Mouse (Mus musculus): ENCODE data around the gene Stn1. TPM values are rescaled to one million over a fixed set of nuclear protein-coding genes. Genes with fewer than 3 reads are reported as not detected.

The Stn1 gene
- polyA plus RNA-seq, 1 experiment from 2014 or later = 49.7 TPM

GRCm38 (mm10) chr19:47532449-47532848 is 4.9 kb downstream of the Stn1 start:
- Histone ChIP-seq H3K4me2 (ENCODE audit: low read depth, low read length) (no peak overlapping the region), H3K27me3 (ENCODE audit: control insufficient read depth, insufficient read depth, low read length) (no peaks in the 10 kb centered on the region), H3K27ac (ENCODE audit: low read length) (no peak overlapping the region), H3K36me3 (ENCODE audit: control insufficient read depth, insufficient read depth, low read length) (peaks cover 7% of the 10 kb centered on the region; the same call in 1 of the 2 replicates), H3K9ac (ENCODE audit: low read length) (no peak overlapping the region), H3K9me3 (replicated peaks; ENCODE audit: control insufficient read depth, low read length) (peaks cover 4% of the 10 kb centered on the region; the same call in 1 of the 2 replicates), H3K4me3 (replicated peaks; ENCODE audit: low read length) (no peak overlapping the region), H3K4me1 (ENCODE audit: control insufficient read depth, insufficient read depth, low read length) (peaks cover 16% of the 10 kb centered on the region)
- WGBS = 87% methylated on average over 3 of the region's 3 CpGs
- ATAC-seq (ENCODE audit: insufficient read depth, low FRiP score) = no peak

GRCm38 (mm10) chr19:47531309-47531708 is 6.0 kb downstream of the Stn1 start:
- Histone ChIP-seq H3K4me1 (ENCODE audit: control insufficient read depth, insufficient read depth, low read length) (peaks cover 11% of the 10 kb centered on the region), H3K4me2 (ENCODE audit: low read depth, low read length) (no peak overlapping the region), H3K36me3 (ENCODE audit: control insufficient read depth, insufficient read depth, low read length) (peaks cover 7% of the 10 kb centered on the region; the same call in 1 of the 2 replicates), H3K27me3 (ENCODE audit: control insufficient read depth, insufficient read depth, low read length) (no peaks in the 10 kb centered on the region), H3K9ac (ENCODE audit: low read length) (no peak overlapping the region), H3K27ac (ENCODE audit: low read length) (no peak overlapping the region), H3K9me3 (replicated peaks; ENCODE audit: control insufficient read depth, low read length) (peaks cover 4% of the 10 kb centered on the region; the same call in 1 of the 2 replicates), H3K4me3 (replicated peaks; ENCODE audit: low read length) (no peak overlapping the region)
- 87% methylated on average over 5 of the region's 5 CpGs for WGBS
- no peak for ATAC-seq (ENCODE audit: insufficient read depth, low FRiP score)

- ATAC-seq (ENCODE audit: insufficient read depth, low FRiP score) = no peak
- H3K27me3 ChIP-seq (ENCODE audit: control insufficient read depth, insufficient read depth, low read length) = no peaks in the 10 kb centered on the region
- no peak overlapping the region for H3K4me2 ChIP-seq (ENCODE audit: low read depth, low read length)
- no peak overlapping the region for H3K4me3 ChIP-seq (replicated peaks; ENCODE audit: low read length)
- H3K27ac ChIP-seq (ENCODE audit: low read length) = peak overlapping the region; percentile 25
- no peak overlapping the region for H3K9ac ChIP-seq (ENCODE audit: low read length)
- WGBS = 63% methylated on average over 21 of the region's 21 CpGs
- no peaks in the 10 kb centered on the region for H3K4me1 ChIP-seq (ENCODE audit: control insufficient read depth, insufficient read depth, low read length)
- H3K36me3 ChIP-seq (ENCODE audit: control insufficient read depth, insufficient read depth, low read length) = peaks cover 9% of the 10 kb centered on the region; the same call in 1 of the 2 replicates
- H3K9me3 ChIP-seq (replicated peaks; ENCODE audit: control insufficient read depth, low read length) = no peaks in the 10 kb centered on the region
Observed at GRCm38 (mm10) chr19:47526239-47526986, 10.9 kb downstream of the Stn1 start.

GRCm38 (mm10) chr19:47524905-47525304 is 12.4 kb downstream of the Stn1 start:
- no peak for ATAC-seq (ENCODE audit: insufficient read depth, low FRiP score)
- Histone ChIP-seq H3K4me2 (ENCODE audit: low read depth, low read length) (no peak overlapping the region), H3K9ac (ENCODE audit: low read length) (no peak overlapping the region), H3K9me3 (replicated peaks; ENCODE audit: control insufficient read depth, low read length) (no peaks in the 10 kb centered on the region), H3K27ac (ENCODE audit: low read length) (no peak overlapping the region), H3K27me3 (ENCODE audit: control insufficient read depth, insufficient read depth, low read length) (no peaks in the 10 kb centered on the region), H3K4me1 (ENCODE audit: control insufficient read depth, insufficient read depth, low read length) (no peaks in the 10 kb centered on the region), H3K4me3 (replicated peaks; ENCODE audit: low read length) (no peak overlapping the region), H3K36me3 (ENCODE audit: control insufficient read depth, insufficient read depth, low read length) (peaks cover 9% of the 10 kb centered on the region; the same call in 1 of the 2 replicates)
- WGBS = 89% methylated on average over 8 of the region's 8 CpGs

- WGBS = 89% methylated on average over 5 of the region's 5 CpGs
- Histone ChIP-seq H3K9me3 (replicated peaks; ENCODE audit: control insufficient read depth, low read length) (no peaks in the 10 kb centered on the region), H3K4me3 (replicated peaks; ENCODE audit: low read length) (no peak overlapping the region), H3K9ac (ENCODE audit: low read length) (no peak overlapping the region), H3K27me3 (ENCODE audit: control insufficient read depth, insufficient read depth, low read length) (no peaks in the 10 kb centered on the region), H3K36me3 (ENCODE audit: control insufficient read depth, insufficient read depth, low read length) (peaks cover 9% of the 10 kb centered on the region; the same call in 1 of the 2 replicates), H3K27ac (ENCODE audit: low read length) (no peak overlapping the region), H3K4me2 (ENCODE audit: low read depth, low read length) (no peak overlapping the region), H3K4me1 (ENCODE audit: control insufficient read depth, insufficient read depth, low read length) (no peaks in the 10 kb centered on the region)
- ATAC-seq (ENCODE audit: insufficient read depth, low FRiP score) = no peak
Observed at GRCm38 (mm10) chr19:47521403-47521802, 15.9 kb downstream of the Stn1 start.

GRCm38 (mm10) chr19:47519163-47519893 is 18.0 kb downstream of the Stn1 start:
- H3K9ac ChIP-seq (ENCODE audit: low read length) = no peak overlapping the region
- H3K4me2 ChIP-seq (ENCODE audit: low read depth, low read length) = no peak overlapping the region
- H3K27ac ChIP-seq (ENCODE audit: low read length) = no peak overlapping the region
- no peak overlapping the region for H3K4me3 ChIP-seq (replicated peaks; ENCODE audit: low read length)
- H3K9me3 ChIP-seq (replicated peaks; ENCODE audit: control insufficient read depth, low read length) = no peaks in the 10 kb centered on the region
- 84% methylated on average over 8 of the region's 8 CpGs for WGBS
- no peaks in the 10 kb centered on the region for H3K27me3 ChIP-seq (ENCODE audit: control insufficient read depth, insufficient read depth, low read length)
- H3K36me3 ChIP-seq (ENCODE audit: control insufficient read depth, insufficient read depth, low read length) = peaks cover 9% of the 10 kb centered on the region; the same call in 1 of the 2 replicates
- no peak for ATAC-seq (ENCODE audit: insufficient read depth, low FRiP score)
- no peaks in the 10 kb centered on the region for H3K4me1 ChIP-seq (ENCODE audit: control insufficient read depth, insufficient read depth, low read length)

GRCm38 (mm10) chr19:47518475-47519162 is 18.7 kb downstream of the Stn1 start:
- no peak for ATAC-seq (ENCODE audit: insufficient read depth, low FRiP score)
- WGBS = 84% methylated on average over 24 of the region's 24 CpGs
- no peak overlapping the region for H3K4me3 ChIP-seq (replicated peaks; ENCODE audit: low read length)

GRCm38 (mm10) chr19:47517570-47517969 is 19.7 kb downstream of the Stn1 start:
- H3K4me3 ChIP-seq (replicated peaks; ENCODE audit: low read length) = no peak overlapping the region
- 75% methylated on average over 8 of the region's 8 CpGs for WGBS
- H3K27ac ChIP-seq (ENCODE audit: low read length) = no peak overlapping the region
- peaks cover 12% of the 10 kb centered on the region; the same call in 1 of the 2 replicates for H3K4me1 ChIP-seq (ENCODE audit: control insufficient read depth, insufficient read depth, low read length)
- ATAC-seq (ENCODE audit: insufficient read depth, low FRiP score) = no peak
- H3K9ac ChIP-seq (ENCODE audit: low read length) = no peak overlapping the region
- peaks cover 3% of the 10 kb centered on the region; the same call in 1 of the 2 replicates for H3K36me3 ChIP-seq (ENCODE audit: control insufficient read depth, insufficient read depth, low read length)
- H3K4me2 ChIP-seq (ENCODE audit: low read depth, low read length) = no peak overlapping the region
- no peaks in the 10 kb centered on the region for H3K9me3 ChIP-seq (replicated peaks; ENCODE audit: control insufficient read depth, low read length)
- no peaks in the 10 kb centered on the region for H3K27me3 ChIP-seq (ENCODE audit: control insufficient read depth, insufficient read depth, low read length)

More at GRCm38 (mm10) chr19:47518475-47519162, 18.7 kb downstream of the Stn1 start:
- Histone ChIP-seq H3K27ac (ENCODE audit: low read length) (no peak overlapping the region), H3K4me2 (ENCODE audit: low read depth, low read length) (no peak overlapping the region), H3K36me3 (ENCODE audit: control insufficient read depth, insufficient read depth, low read length) (peaks cover 9% of the 10 kb centered on the region; the same call in 1 of the 2 replicates), H3K27me3 (ENCODE audit: control insufficient read depth, insufficient read depth, low read length) (no peaks in the 10 kb centered on the region), H3K4me1 (ENCODE audit: control insufficient read depth, insufficient read depth, low read length) (0 out of 2 replicates have a peak, but pooled peaks cover 1% of the 10 kb centered on the region), H3K9me3 (replicated peaks; ENCODE audit: control insufficient read depth, low read length) (no peaks in the 10 kb centered on the region), H3K9ac (ENCODE audit: low read length) (no peak overlapping the region)
